12 mouse cellular contexts compared by ENCODE assay signal in the genomic region with DNA sequence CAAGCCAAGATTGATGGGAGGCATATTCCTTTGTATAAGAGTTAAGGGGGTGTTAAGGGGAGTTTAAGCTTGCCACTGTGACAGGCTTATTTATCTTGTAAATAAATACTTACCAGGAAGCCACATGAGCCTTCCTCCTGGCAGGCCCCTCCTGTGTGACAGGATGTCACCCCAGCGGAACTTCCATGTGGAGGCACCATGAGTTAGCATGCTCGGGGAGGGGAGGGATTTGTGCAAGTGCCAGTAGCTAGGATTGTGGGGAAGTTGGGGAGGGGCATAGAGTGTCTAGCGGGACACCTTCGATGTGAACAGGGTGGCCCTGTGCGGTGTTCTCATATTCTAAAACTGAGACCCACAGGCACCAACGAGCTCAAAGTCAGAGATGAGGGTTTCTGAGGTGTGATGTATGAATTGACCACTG.
DNase-seq lines count a peak whose midpoint lies in the region; ATAC-seq lines count a peak whose summit lies in the region.
"Had no signal": no experiment of that assay in that cellular context is flagged by ENCODE, and none has a peak within 500 bp of the region (broad histone marks: within the 10 kb centered on the region; RNA-seq: fewer than 3 reads in every experiment).

No protein-coding gene starts in this region.

- no peaks in the 10 kb centered on the region for H3K36me3 ChIP-seq in lung, embryonic 15.5 days
- H3K36me3 ChIP-seq in neural tube, embryonic 13.5 days: no peaks in the 10 kb centered on the region
- H3K36me3 ChIP-seq: heart, embryonic 15.5 days had no signal

- ATAC-seq in lung, embryonic 15.5 days (ENCODE audit: borderline replicate concordance, extremely low read depth, low FRiP score, low TSS enrichment): peak; percentile 41; the same call in 1 of the 2 replicates
- peak; percentile 62; the same call in 1 of the 2 replicates for ATAC-seq in neural tube, embryonic 13.5 days (ENCODE audit: low read depth)

- no peak overlapping the region for H3K4me3 ChIP-seq in lung, embryonic 15.5 days
- H3K4me3 ChIP-seq in neural tube, embryonic 13.5 days: no peak overlapping the region
- H3K4me3 ChIP-seq: gastrocnemius, adult 2 months; heart, embryonic 15.5 days had no signal

- peaks cover 14% of the 10 kb centered on the region; the same call in 1 of the 2 replicates for H3K4me1 ChIP-seq in lung, embryonic 15.5 days
- peaks cover 48% of the 10 kb centered on the region for H3K4me1 ChIP-seq in neural tube, embryonic 13.5 days (replicated peaks)
- H3K4me1 ChIP-seq: heart, embryonic 15.5 days had no signal

- no peak for DNase-seq in lung, postnatal 14 days
- DNase-seq in kidney, adult 9 months: peak; percentile 29
- peak; percentile 37 for DNase-seq in lung, postnatal 10 days
- DNase-seq in right cerebral cortex, postnatal 14 days: no peak
- no peak for DNase-seq in heart, adult 18-20 months
- DNase-seq: cerebellum, adult 9-11 months; gastrocnemius, adult 2 months; left cerebral cortex, postnatal 4 days; right cerebral cortex, postnatal 4 days had no signal

- H3K27me3 ChIP-seq in lung, embryonic 15.5 days: no peaks in the 10 kb centered on the region
- H3K27me3 ChIP-seq in neural tube, embryonic 13.5 days: 0 out of 2 replicates have a peak, but pooled peaks cover 8% of the 10 kb centered on the region
- H3K27me3 ChIP-seq: heart, embryonic 15.5 days had no signal

- H3K9ac ChIP-seq in lung, embryonic 15.5 days: no peak overlapping the region
- no peak overlapping the region for H3K9ac ChIP-seq in neural tube, embryonic 13.5 days
- H3K9ac ChIP-seq: heart, embryonic 15.5 days had no signal

- no peaks in the 10 kb centered on the region for H3K9me3 ChIP-seq in lung, embryonic 15.5 days
- H3K9me3 ChIP-seq in neural tube, embryonic 13.5 days: no peaks in the 10 kb centered on the region
- H3K9me3 ChIP-seq: heart, embryonic 15.5 days had no signal

- H3K4me2 ChIP-seq in lung, embryonic 15.5 days: no peak overlapping the region
- H3K4me2 ChIP-seq in neural tube, embryonic 13.5 days: no peak overlapping the region
- H3K4me2 ChIP-seq: heart, embryonic 15.5 days had no signal

- H3K27ac ChIP-seq in lung, embryonic 15.5 days: no peak overlapping the region
- peak overlapping the region; percentile 59 for H3K27ac ChIP-seq in neural tube, embryonic 13.5 days (replicated peaks)
- H3K27ac ChIP-seq: gastrocnemius, adult 2 months; heart, embryonic 15.5 days had no signal

- 61% methylated on average over 6 of the region's 6 CpGs for WGBS in lung, embryonic 15.5 days
- 47% methylated on average over 6 of the region's 6 CpGs for WGBS in neural tube, embryonic 13.5 days

Comparison
In these comparisons a context has a peak if more than half of its experiments do, and no peak if none do; other contexts are left out.
1. DNase-seq: peak in kidney, adult 9 months (single experiment) and lung, postnatal 10 days (single experiment); none in lung, postnatal 14 days (single experiment), right cerebral cortex, postnatal 14 days (single experiment) and heart, adult 18-20 months (0 of 2).